Mouse (Mus musculus) heart, embryonic 15.5 days (tissue): ENCODE measurements at regions not wholly inside any gene's neighbourhood (a gene's known extent, or its start where the extent isn't known, plus 50 kb on each side); places are given as distances from the start of the nearest gene placed in this dataset.

Experiments
- ATAC-seq: fragments of 200-750 bp; cut with Nextera tagmentation; replicated peaks from 2 replicates; pipeline ENCODE4 v1.8.0; 2017; ENCODE audit warnings: low read depth, moderate TSS enrichment; ENCODE audit not compliant: insufficient number of reproducible peaks, insufficient read depth, low FRiP score
- H3K27ac ChIP-seq: fragments of 300-500 bp; sonication (generic); 2 replicates; pipeline ENCODE4 v1.5.1; 2015; ENCODE audit warnings: mild to moderate bottlenecking, inconsistent platforms
- H3K27me3 ChIP-seq: fragments of 300-500 bp; sonication (generic); 2 replicates; pipeline ENCODE4 v1.6.1; 2015; ENCODE audit warnings: inconsistent platforms
- H3K36me3 ChIP-seq: fragments of 300-500 bp; sonication (generic); 2 replicates; pipeline ENCODE4 v1.6.1; 2015; ENCODE audit warnings: mild to moderate bottlenecking, inconsistent platforms
- H3K4me1 ChIP-seq: fragments of 300-500 bp; sonication (generic); replicated peaks from 2 replicates; pipeline ENCODE4 v1.6.1; 2015; ENCODE audit warnings: inconsistent platforms
- H3K4me2 ChIP-seq: fragments of 300-500 bp; sonication (generic); 2 replicates; pipeline ENCODE4 v1.6.1; 2015; ENCODE audit warnings: inconsistent platforms, mild to moderate bottlenecking, moderate library complexity
- H3K4me3 ChIP-seq: fragments of 300-500 bp; sonication (generic); 2 replicates; pipeline ENCODE4 v1.5.1; 2015; ENCODE audit warnings: mild to moderate bottlenecking, inconsistent platforms
- H3K9ac ChIP-seq: fragments of 300-500 bp; sonication (generic); 2 replicates; pipeline ENCODE4 v1.6.1; 2015; ENCODE audit warnings: mild to moderate bottlenecking, inconsistent platforms
- H3K9me3 ChIP-seq: fragments of 300-500 bp; sonication (generic); replicated peaks from 2 replicates; pipeline ENCODE4 v1.6.1; 2016; ENCODE audit warnings: inconsistent platforms
- WGBS: fragments of 180-500 bp; shearing (Covaris S2); methylation state at CpG from one replicate; pipeline ENCODE4 v1.1.7; 2015; ENCODE audit warnings: mixed read lengths; 5-methylcytosine and 5-hydroxymethylcytosine counted together

DNA sequence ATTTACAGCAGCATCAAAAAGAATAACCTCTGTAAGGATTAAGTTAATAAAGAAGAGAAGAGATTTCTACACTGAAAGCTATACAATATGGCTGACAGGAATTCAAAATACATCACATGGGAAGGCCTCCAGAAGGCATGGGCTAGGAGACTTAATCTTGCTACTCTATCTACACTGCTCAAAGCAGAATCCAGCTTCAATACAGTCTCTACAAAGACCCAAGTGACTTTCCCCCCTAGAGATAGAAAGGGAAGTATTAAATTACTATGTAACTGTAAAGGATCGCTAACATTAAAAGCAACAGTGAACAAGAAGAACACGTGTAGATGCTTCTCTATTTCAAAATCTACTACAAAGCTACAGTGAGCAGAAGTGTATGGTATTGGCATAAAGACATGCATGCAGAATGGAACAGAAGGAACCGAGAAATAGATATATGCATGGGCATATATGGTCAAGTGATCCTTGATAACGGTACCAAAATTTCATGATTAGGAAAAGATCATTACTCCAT is 137.9 kb upstream of the Usp9x start:
- Histone ChIP-seq H3K9me3 (no peaks in the 10 kb centered on the region), H3K4me3 (no peak overlapping the region), H3K4me2 (no peak overlapping the region), H3K36me3 (no peaks in the 10 kb centered on the region), H3K9ac (no peak overlapping the region), H3K4me1 (peaks cover 2% of the 10 kb centered on the region; the same call in 1 of the 2 replicates), H3K27ac (no peak overlapping the region), H3K27me3 (no peaks in the 10 kb centered on the region)
- ATAC-seq = no peak
- WGBS = 87% methylated on average over 4 of the region's 4 CpGs

DNA sequence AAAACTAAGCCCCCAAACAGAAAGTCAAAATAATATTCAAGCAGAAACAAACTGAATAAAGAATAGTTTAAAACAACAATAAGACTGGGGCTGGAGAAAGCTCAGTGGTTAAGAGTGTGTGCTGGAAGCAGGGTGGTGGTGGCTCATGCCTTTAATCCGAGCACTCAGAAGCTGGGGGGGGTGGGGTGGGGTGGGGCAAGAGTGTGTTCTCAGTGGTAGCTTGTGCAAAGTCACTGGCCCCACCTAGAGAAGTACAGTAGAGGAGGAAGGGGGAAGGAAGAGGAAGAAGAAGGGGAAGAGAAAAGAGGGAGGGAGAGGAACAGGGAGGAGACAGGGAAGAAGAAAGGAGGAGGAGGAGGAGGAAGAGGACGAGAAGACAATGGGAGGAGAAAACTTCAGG is 141.1 kb upstream of the Usp9x start:
- no peak overlapping the region for H3K4me3 ChIP-seq
- no peaks in the 10 kb centered on the region for H3K9me3 ChIP-seq
- no peaks in the 10 kb centered on the region for H3K36me3 ChIP-seq
- no peak overlapping the region for H3K9ac ChIP-seq
- 50% methylated on average over 2 of the region's 2 CpGs for WGBS
- peaks cover 7% of the 10 kb centered on the region for H3K4me1 ChIP-seq
- H3K27ac ChIP-seq = no peak overlapping the region
- ATAC-seq = no peak
- no peaks in the 10 kb centered on the region for H3K27me3 ChIP-seq
- no peak overlapping the region for H3K4me2 ChIP-seq

DNA sequence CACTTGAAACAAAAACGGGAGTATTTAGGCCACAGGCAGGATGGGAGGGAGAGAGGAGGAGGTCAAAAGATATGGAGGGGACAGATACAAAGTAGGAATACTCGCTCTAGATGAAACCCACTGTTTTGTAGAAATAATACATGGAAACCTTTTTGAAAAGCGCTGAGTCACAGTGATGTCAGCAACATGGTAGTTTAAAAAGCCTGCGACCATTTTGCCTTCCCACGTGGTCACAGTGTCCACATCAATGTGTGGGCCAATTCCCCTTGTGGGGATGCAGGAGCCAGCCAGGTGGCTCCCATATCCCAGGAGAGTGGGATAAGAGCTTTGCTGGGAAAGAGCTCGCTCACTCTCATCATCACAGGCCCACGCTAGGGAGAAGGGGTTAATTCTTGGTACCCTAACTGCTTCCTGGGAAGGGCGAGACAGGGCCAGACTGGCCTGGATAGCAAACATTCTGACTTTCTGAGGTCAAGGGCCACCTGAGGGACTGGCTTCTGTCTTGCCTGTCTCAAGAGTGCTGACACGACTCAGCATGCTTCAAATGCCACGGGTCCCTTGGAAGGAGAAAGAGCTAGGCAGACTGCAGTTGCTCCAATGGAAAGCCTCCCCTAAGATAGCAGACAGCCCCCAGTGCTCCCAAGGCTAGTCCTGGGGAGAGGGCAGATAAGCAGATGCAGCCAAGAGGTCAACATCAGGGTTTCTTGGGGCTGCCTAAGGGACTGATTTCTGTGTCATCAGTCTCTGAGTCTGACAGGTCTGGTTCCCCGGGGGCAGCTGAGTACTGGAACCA is 143.3 kb upstream of the Usp9x start:
- no peak overlapping the region for H3K4me3 ChIP-seq
- peaks cover 7% of the 10 kb centered on the region for H3K4me1 ChIP-seq
- peak overlapping the region; percentile 63 for H3K27ac ChIP-seq
- 37% methylated on average over 11 of the region's 11 CpGs for WGBS
- peak overlapping the region; percentile 23; the same call in 1 of the 2 replicates for H3K4me2 ChIP-seq
- peak; percentile 75; the same call in 1 of the 2 replicates for ATAC-seq
- no peaks in the 10 kb centered on the region for H3K27me3 ChIP-seq
- no peak overlapping the region for H3K9ac ChIP-seq
- H3K9me3 ChIP-seq = no peaks in the 10 kb centered on the region
- H3K36me3 ChIP-seq = no peaks in the 10 kb centered on the region

DNA sequence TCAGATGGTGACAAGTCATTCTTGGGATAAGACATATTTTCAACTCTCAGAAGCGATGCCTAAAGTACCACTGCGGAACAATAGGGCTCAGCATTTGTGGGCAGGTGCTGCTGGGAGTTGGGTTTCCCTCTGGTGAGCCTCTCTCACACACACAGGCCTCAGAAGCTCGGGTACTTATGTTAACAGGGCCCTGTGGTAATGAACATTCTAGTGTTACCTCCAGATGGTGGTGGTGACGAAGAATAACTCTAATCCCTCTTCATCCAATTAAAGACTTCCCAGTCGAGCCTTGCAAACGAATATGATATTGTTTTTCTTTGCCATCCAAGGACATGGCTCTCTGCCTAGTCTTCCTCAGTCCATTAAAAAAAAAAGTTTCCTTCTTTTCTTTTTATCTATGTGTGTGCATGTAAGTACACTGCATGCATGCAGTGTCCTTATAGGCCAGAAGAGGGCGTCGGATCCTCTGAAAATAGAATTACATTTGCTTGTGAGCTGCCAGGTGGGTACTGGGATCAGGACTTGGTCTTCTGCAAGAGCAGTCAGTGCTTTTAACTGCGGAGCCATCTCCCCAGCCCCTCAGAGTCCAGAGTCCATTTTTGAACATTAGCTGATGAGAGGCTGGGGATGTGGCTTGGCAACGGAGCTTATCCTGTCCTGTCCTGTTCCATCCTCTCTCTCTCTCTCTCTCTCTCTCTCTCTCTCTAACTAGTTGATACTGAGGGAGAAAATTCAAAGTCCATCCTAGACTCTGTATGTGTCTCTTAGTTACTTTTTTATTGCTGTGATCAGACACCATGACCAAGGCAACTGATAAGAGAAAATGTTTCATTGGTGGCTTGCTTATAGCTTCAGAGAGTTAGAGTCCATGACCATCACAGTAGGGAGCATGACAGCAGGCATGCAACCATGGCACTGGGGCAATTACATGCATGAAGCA is 146.3 kb upstream of the Usp9x start:
- 69% methylated on average over 10 of the region's 10 CpGs for WGBS
- no peak overlapping the region for H3K27ac ChIP-seq
- no peak overlapping the region for H3K4me2 ChIP-seq
- H3K27me3 ChIP-seq = no peaks in the 10 kb centered on the region
- H3K36me3 ChIP-seq = no peaks in the 10 kb centered on the region
- no peaks in the 10 kb centered on the region for H3K9me3 ChIP-seq
- no peak for ATAC-seq
- H3K4me1 ChIP-seq = peaks cover 7% of the 10 kb centered on the region
- no peak overlapping the region for H3K9ac ChIP-seq
- H3K4me3 ChIP-seq = no peak overlapping the region

DNA sequence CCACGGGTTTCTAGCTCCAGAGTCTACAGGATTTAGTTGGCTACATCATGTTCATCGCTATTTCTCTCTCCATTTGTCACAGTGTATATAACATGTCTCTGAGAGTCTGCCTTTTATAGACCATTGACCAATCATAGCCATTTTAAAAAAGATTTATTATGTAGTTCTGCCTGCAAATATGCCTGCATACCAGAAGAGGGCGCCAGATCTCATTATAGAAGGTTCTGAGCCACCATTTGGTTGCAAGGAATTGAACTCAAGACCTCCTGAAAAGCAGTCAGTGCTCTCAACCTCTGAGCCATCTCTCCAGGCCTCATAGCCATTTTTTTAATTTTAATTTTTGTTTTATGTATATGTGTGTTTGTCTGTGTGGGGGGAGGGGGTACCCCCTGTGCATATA is 151.7 kb upstream of the Usp9x start:
- H3K9me3 ChIP-seq = no peaks in the 10 kb centered on the region
- no peak overlapping the region for H3K9ac ChIP-seq
- ATAC-seq = no peak
- no peaks in the 10 kb centered on the region for H3K36me3 ChIP-seq
- H3K4me1 ChIP-seq = no peaks in the 10 kb centered on the region
- 24% methylated on average over 3 of the region's 3 CpGs for WGBS
- H3K27ac ChIP-seq = no peak overlapping the region
- H3K4me3 ChIP-seq = no peak overlapping the region
- H3K4me2 ChIP-seq = no peak overlapping the region
- H3K27me3 ChIP-seq = no peaks in the 10 kb centered on the region

DNA sequence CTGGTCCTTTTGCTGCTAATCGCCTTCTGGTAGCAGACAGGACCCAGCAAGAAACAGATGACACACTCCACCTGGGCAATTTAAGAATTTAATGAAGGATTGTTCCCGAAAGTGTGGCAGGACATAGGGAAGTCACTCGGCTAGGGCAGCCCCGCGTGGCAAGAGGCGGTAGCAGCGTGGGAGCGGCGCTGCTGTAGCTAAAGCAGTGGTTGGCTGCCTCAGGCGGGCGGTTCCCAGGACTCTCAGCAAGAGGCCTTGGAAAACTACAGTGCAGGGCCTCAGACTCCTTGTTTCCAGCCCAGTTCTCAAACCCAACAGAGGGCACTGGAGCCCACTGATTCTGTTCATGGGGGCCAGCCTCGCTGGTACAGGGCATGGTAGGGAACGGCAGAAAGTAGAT is 154.2 kb upstream of the Usp9x start:
- Histone ChIP-seq H3K9me3 (no peaks in the 10 kb centered on the region), H3K36me3 (no peaks in the 10 kb centered on the region), H3K4me2 (peak overlapping the region; percentile 58), H3K9ac (no peak overlapping the region), H3K27me3 (no peaks in the 10 kb centered on the region), H3K27ac (peak overlapping the region; percentile 39), H3K4me3 (peak overlapping the region; percentile 32), H3K4me1 (no peaks in the 10 kb centered on the region)
- WGBS = 31% methylated on average over 13 of the region's 13 CpGs
- no peak for ATAC-seq

DNA sequence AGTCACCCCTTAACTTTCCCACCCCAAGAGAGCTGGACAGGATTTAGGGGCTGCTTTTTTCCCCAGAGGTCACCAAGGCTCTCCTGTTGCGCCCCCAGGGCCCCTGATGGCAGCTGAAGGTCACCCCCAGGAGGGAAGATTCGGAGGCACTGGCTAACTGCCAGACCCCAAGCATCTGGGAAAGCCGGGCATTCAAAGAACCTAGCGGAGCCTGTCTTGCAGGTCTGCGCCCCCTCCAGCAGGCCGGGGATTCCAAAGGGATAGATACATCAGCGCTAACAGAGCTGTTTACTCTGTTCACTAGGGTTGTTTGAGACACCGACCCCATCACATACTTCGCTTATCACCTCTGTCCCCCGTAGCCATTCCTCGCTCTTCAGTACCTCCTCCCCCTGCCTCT is 154.6 kb upstream of the Usp9x start:
- Histone ChIP-seq H3K27me3 (no peaks in the 10 kb centered on the region), H3K4me2 (peak overlapping the region; percentile 58), H3K4me1 (no peaks in the 10 kb centered on the region), H3K4me3 (peak overlapping the region; percentile 32), H3K9me3 (no peaks in the 10 kb centered on the region), H3K36me3 (no peaks in the 10 kb centered on the region), H3K9ac (no peak overlapping the region), H3K27ac (peak overlapping the region; percentile 39)
- WGBS = 29% methylated on average over 11 of the region's 11 CpGs
- no peak for ATAC-seq

DNA sequence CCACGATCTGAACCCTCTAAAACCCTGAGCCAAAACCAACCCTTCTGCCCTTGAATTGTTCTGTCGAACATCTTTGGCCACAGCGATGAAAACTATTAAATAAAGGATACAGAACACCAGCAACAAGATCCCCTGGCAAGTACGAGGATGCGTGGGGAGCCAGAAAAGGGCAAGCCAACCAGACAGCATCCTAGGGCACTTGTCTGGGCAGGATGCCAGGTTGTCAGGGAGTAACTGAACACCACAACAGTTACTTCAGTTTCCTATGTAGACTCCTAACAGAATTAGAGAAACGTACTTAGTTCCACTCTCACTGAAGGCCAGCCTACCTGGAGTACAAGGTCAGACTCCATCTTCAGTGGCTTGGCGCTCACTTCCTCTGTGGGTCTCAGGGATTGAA is 138.4 kb upstream of the Med14 start:
- H3K36me3 ChIP-seq = no peaks in the 10 kb centered on the region
- no peak for ATAC-seq
- WGBS = 68% methylated on average over 7 of the region's 7 CpGs
- no peak overlapping the region for H3K4me3 ChIP-seq
- H3K4me1 ChIP-seq = no peaks in the 10 kb centered on the region
- H3K9me3 ChIP-seq = no peaks in the 10 kb centered on the region
- peaks cover 3% of the 10 kb centered on the region; the same call in 1 of the 2 replicates for H3K27me3 ChIP-seq
- H3K27ac ChIP-seq = no peak overlapping the region
- H3K9ac ChIP-seq = no peak overlapping the region
- no peak overlapping the region for H3K4me2 ChIP-seq

DNA sequence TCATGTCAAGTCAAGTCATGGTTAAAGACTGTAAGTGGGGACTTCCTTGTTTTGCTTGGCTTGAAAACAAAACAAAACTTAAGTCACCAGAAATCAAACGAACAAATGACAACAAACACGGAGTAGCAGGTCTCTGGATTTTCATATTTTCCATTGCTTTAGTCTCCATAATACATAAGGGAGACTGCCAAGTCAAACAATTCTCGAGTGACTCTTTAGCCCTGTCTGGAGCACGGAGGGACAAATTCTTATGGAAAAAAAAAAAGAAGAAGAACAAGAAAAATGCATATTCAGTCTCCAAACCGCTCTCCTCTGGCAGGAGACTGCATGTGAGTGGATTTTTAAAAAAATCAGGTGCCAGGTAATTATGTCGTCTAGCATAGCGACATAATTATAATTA is 129.6 kb upstream of the Med14 start:
- Histone ChIP-seq H3K4me2 (no peak overlapping the region), H3K4me3 (no peak overlapping the region), H3K27ac (no peak overlapping the region), H3K4me1 (0 out of 2 replicates have a peak, but pooled peaks cover 4% of the 10 kb centered on the region), H3K27me3 (no peaks in the 10 kb centered on the region), H3K9me3 (no peaks in the 10 kb centered on the region), H3K9ac (no peak overlapping the region), H3K36me3 (no peaks in the 10 kb centered on the region)
- ATAC-seq = no peak
- 59% methylated on average over 7 of the region's 7 CpGs for WGBS

DNA sequence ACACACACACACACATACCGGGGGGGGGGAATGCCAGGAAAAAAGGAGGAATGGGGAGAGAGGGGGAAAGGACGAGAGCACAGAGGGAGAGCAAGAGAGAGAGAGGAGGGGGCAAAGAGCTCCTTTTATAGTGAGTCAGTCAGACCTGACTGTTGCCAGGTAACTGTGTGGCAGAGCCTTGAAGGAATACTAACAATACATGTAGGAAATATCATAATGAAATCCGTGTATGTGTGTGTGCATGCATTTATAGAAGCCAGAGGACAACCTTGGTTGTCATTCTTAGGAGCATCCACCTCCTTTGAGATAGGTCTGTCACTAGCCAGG is 127.6 kb upstream of the Med14 start:
- no peaks in the 10 kb centered on the region for H3K9me3 ChIP-seq
- no peak for ATAC-seq
- no peaks in the 10 kb centered on the region for H3K27me3 ChIP-seq
- H3K4me2 ChIP-seq = no peak overlapping the region
- WGBS = 58% methylated on average over 3 of the region's 3 CpGs
- H3K9ac ChIP-seq = no peak overlapping the region
- 0 out of 2 replicates have a peak, but pooled peaks cover 6% of the 10 kb centered on the region for H3K4me1 ChIP-seq
- H3K4me3 ChIP-seq = no peak overlapping the region
- H3K36me3 ChIP-seq = no peaks in the 10 kb centered on the region
- no peak overlapping the region for H3K27ac ChIP-seq

DNA sequence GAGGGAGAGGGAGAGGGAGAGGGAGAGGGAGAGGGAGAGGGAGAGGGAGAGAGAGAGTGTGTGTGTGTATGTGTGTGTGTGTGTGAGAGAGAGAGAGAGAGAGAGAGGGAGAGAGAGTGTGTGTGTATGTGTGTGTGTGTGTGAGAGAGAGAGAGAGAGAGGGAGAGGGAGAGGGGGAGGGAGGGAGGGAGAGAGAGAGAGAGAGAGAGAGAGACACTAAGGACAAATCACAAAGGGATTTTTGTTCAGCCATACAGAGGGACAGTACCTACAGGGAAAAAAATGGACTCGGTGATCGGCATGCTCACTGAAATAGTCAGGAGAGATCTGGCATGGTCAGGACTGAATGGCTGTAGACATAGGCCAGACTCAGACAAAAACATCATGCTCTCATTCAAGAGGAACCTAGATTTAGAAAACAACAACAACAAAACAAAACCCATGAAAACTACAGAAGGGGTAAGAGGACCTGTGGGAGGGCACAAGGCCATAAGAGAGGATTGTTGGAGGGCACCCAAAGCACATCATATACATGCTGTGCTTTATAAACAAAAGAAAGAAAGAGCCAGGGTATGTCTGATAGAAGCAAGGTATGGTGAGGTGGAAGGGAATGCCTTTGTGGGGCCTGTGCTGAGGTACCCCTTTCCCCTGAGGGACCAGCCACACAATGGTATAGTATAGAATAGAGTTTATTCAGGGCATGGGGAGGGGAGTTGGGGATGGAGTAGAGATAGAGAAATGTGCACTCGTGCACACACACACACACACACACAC is 127.0 kb upstream of the Med14 start:
- H3K4me2 ChIP-seq = no peak overlapping the region
- 50% methylated on average over 3 of the region's 3 CpGs for whole genome bisulfite sequencing
- H3K36me3 ChIP-seq = no peaks in the 10 kb centered on the region
- H3K27ac ChIP-seq = no peak overlapping the region
- 0 out of 2 replicates have a peak, but pooled peaks cover 6% of the 10 kb centered on the region for H3K4me1 ChIP-seq
- no peaks in the 10 kb centered on the region for H3K27me3 ChIP-seq
- no peak overlapping the region for H3K9ac ChIP-seq
- ATAC-seq = no peak
- H3K4me3 ChIP-seq = no peak overlapping the region
- no peaks in the 10 kb centered on the region for H3K9me3 ChIP-seq
